Mouse (Mus musculus): ENCODE results near the gene Hectd2.

Gene Hectd2

DNA sequence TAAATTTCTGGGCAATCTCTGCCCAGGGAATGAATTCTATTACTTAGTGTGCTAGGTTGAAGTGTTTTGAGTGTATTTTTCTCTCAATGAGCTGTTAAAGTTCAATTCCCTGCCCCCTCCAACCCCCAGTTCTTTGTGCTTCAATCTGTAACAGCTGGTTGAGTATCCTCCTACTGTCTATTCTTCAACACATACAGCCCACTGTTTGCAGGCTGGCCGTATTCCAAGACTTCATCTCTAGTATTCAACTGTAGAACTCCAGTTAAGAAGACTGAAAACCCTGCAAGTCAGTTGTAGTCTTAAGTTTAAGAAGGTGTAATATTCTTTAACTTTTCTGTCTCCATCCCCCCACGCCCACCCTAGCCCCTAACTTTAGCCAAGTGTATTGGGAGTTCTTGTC lies 10.0 kb downstream of the Hectd2 start:
- DNase-seq (ENCODE audit: low read depth, low spot score): no peak

DNA sequence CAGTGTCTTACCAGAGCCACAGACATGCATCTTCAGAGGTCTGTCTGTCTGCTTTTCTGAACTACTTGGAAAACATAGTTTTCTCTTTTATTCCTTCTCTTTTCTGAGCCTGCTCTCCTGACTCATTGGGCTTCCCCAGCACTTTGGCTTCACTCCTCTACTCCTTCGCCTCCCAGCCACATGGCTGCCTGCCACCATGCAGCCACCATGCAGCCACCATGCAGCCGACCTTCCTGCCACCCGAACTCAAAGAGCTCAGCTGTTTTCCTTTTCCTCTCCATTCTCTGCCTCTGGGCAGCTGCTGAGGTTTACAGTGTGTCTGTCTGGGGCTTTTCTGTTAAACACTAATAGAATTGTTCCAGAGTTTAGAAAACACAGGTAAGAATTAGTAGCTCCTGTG lies 19.5 kb downstream of the Hectd2 start:
- no peak for DNase-seq (ENCODE audit: low read depth, low spot score)

DNA sequence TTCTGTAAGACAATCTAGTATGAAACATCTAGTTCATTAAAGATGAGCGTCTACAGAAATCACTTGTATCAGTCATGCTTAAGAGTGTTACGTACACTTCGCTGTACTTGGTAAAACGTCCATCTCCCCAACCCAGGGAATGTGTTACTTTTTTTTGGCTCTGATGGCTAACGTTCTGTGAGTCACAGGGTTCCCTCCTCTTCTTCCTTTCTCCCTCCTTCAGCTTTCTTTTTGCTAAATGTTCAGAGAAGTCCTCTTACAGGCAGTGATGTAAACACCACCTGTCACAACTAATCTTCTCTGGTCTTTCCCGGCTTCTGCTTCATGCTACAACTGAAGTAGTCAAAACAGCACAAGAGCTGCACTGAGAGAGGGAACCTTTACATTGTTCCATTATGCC lies 20.7 kb downstream of the Hectd2 start:
- DNase-seq (ENCODE audit: low read depth, low spot score): no peak

DNA sequence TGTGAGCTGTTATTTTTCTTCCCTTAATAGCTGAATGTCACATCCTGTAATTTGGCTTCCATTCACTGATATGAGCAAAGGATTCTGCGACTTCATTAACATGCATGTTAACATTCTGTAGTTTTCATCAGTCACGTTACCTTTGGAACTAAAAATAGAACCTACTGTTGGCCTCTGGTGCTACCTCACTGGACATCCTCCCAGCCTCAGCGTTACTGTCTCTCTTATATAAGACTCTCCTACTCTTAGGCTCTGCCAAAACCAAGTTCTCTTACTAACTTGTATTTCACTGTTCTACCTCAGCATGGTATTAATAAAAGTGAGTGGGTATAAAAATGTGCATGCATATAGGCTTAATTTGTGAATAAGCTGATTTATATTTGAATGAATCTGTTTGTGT lies 26.4 kb downstream of the Hectd2 start:
- DNase-seq (ENCODE audit: low read depth, low spot score): no peak

DNA sequence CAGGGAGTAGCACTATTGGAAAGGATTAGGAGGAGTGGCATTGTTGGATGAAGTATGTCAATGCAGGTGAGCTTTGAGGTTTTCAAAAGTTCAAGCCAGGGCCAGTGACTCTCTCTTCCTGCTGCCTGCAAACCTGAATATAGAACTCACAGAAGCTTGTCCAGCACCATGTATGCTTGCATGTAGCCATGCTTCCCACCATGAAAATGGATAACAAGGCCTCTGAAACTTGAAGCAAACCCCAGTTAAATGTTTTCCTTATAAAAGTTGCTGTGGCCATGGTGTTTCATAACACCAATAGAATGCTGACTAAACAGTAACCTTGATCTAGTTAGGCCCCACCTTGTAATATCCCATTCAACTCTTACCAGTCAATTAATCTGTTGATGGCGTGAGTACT lies 27.7 kb downstream of the Hectd2 start:
- no peak for DNase-seq (ENCODE audit: low read depth, low spot score)

DNA sequence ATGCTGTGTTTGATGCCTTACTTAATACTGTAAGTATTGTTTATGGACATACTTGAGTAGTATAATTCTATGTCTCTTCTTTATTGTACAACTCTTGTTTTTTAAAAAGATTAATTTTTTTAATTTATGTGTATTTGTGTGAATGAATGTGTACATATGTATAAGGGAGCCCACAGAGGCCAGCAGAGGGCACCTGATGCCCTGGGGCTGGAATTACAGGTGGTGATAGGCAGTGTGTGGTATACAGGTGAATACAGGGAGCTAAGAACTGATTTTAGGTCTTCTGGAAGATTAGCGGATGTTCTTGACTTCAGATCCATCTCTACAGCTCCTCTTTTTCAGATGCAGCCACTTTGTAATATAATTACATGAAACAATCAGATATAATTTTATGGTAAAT lies 31.1 kb downstream of the Hectd2 start:
- no peak for DNase-seq (ENCODE audit: low read depth, low spot score)

DNA sequence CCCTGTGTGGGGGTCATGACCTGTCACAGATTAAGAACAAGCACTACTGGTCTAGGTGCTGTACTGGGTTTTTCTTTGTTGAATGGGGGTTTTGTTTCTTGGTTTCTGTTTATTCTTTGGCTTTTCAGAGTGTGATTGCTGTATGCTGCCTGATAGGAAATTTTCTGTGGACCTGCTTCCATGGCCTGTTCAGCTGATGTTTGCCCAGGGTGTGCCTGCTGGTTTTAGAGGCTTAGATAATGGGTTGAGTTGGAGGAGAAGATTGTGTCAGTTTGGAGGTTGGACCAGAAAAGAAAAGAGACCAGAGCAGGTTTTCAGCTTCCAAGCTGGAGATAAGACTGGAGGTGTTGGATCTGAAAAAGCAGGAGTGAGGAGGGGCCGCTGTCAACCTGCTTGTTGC lies 40.0 kb downstream of the Hectd2 start:
- no peak for DNase-seq (ENCODE audit: low read depth, low spot score)

DNA sequence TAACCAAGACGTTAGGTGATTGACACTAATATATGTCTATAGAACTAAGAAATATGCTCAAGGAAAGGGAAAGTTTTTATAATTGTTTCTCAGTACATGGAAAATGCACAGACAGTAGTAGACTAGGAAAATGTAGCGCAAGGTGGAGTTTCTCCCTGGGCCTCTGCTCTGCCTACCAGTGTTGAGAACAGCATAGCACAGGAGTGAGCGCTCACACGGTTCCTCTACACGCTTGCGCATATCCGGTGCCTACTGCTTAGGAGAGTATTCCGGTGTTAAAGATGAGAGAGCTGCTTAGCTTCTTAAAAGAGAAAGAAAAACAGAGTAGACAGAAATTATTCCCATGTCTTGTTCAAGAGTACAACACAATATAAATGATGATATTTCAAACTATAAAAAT lies 47.4 kb downstream of the Hectd2 start:
- DNase-seq (ENCODE audit: low read depth, low spot score): no peak

DNA sequence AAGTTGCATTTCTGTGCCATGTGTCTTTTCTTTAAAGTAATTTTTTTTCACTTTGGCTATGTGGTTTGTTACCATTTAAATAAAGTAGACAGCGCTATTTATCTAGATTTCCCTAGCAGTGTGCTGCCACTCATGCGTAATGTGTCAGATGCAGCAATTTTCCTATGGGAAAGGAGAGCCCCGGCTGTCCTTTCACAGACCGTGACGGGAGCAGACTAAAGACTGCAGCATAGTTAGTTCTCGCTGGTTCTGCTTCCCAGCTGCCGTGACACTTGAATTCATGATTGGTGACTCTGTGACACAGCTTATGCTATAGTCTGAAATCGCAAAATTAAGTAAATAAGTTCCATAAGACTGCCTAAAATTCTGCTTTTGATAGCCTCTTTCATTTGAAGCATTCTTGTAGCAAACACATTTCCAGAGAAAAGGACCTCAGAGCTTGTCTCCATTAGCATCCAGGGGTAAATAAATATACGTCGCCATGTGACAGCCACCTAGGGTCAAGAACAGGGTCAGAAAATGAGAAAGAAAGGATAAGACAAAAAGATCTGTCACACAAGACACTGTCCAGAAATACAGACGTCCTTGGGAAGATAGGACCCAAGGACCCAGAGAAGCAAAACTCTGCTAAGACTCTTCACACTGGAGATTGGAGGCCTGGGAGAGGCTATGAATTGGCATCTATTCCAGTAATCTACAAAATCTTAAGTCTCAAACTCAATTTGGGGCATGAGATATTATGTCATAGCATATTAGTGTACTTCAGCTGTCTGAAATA lies 48.3 kb downstream of the Hectd2 start:
- no peak for DNase-seq (ENCODE audit: low read depth, low spot score)

DNA sequence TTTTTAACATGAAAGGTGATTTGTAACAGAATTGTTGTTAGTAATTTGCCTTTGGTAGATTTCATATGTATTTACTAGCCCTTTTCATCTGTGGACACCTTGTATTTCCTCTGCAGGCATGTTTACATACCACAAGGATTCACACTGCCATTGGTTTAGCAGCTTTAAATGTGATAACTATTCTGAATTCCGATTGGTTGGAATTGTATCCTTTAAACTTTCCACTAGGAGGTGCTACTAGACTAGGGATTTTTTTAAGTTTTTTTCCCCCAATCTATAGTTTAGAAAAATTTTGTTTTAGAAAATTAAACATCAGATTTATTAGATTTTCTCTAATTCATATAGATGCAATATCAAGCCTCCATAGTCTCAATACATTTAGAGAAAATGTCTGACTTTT lies 51.8 kb downstream of the Hectd2 start:
- peak; percentile 3 for DNase-seq (ENCODE audit: low read depth, low spot score)

DNA sequence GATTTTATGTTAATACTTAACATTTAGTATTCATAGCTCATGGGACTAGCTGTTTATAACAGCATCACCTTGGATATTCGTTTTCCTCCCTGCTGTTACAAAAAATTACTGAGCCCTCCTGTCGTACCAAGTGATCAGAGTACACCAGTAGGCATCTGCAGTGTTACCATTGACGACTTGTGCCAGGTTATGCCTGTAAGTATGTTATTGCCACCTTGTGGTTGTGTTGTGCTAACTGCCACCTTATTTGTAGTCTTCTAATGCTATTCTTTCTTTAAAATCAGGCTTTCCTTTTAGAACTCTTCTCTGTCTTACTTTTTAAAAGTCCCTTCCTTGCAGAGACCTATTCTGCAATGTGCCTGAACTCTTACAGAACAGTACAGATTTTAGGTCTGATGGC lies 54.8 kb downstream of the Hectd2 start:
- DNase-seq (ENCODE audit: low read depth, low spot score): no peak

DNA sequence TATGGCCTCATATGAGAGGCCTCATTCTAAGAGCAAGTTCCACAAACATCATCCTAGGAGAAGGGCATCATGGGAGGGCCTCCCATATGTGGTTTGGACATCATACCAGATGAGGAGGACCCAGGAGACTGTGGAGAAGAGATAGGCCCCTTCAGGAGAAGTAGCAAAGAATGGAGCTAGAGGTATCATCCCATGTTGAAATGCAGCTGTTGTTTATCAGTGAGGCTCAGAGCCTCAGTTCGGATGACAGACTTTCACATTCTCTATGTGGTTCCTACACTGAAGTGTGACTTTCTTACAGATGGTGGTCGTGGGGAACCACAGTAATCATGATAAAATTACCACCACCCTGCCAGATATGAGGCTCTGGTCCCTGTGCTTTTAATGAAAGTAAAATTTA lies 55.9 kb downstream of the Hectd2 start:
- DNase-seq (ENCODE audit: low read depth, low spot score): no peak

DNA sequence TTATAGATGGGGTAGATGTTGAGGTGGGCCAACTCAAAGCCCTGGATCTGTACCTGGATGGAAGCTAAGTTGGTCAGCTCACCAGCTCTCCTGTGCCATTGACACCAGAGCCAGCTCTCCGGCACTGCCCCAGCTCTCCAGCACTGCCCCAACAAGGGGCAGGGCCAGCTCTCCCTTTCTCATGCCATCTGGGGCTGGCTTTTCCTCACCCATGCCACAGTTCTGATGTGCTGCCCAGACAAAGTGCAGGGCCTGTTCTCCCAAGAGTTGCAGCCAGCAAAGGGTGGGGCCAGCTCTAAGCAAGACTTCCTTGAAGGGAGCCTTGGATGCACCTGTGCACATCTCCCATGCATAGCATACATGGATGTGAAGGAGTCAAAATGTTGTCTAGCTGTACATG lies 71.5 kb downstream of the Hectd2 start:
- DNase-seq (ENCODE audit: low read depth, low spot score): no peak

DNA sequence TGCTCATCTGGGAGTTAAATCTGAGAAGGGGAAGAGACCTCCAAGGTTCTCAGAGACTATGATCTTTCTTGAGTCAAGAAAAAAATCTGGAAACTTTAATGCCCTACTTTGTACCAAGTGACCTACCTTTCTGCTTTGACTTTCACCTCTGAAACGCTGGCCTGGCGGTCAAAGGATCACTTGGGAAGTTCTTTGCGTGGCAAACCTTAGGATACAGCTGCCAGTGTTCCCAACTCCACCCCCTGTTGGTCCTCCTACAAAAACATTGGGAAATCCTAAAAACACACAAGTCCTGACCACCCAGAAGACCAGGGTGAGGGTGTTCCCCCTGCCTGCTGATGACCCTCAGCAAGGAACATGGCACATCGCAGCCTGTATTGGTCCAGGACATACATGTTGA lies 72.4 kb downstream of the Hectd2 start:
- no peak for DNase-seq (ENCODE audit: low read depth, low spot score)

DNA sequence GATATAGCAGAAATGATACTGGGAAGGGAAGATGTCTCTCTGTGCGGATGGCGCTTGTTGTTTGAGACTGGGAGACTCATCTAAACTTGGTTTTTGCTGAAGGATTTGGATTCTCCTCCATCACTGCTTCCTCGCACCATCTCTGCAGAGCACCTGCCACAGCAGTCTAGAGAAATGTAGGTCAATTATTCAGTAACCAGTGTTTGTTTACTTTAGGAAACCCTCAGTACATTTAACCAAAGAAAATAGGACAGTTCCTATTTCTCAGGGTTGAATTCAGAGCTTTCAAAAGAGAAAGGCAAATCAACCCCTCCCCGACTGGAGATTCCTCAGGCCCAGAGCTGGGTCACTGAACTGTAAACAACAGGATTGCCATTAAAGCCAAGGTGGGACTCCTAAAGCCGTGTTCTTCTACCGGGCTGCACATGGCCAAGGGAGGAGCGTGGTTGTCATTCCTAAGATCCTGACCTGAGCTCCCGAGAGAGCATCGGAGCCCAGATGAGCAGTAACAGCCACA lies 75.0 kb downstream of the Hectd2 start:
- DNase-seq (ENCODE audit: low read depth, low spot score): no peak

DNA sequence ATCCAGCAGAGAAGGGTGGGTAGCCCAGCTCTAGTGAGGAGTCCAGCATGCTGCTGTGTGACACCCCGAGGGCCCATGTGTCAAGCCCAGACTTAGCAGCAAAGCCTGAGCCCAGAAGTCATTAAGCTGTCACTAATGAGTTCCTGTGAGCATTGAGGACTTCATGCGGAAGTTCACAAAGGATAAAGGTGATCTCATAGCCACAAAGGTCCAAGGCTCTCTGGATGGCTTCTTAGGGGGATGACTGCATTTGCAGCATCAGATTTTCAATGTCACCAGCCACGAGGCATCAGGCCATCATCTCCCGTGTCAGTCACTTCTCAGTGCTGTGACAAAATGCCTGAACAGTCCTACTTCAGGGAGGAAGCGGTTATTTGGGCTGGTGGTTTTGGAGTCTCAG lies 75.9 kb downstream of the Hectd2 start:
- DNase-seq (ENCODE audit: low read depth, low spot score): no peak

DNA sequence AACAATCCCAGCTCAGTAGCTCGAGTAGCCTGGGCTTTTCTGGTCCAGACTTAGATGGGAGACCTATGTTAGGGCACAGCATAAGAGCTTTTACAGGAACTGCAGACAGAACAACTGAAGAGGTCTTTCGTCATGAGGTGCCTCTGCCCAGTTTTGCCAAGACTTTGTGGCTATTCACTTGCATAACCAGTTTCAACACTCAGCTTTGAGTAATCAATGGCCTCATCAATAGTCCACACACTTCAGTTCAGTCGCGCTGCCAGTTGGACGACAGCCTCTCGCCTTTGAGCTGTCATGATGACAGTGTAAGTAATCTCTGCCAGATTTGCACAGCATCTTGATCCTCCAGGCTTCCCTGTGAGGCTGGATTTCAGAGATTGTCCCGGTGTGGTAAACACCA lies 80.3 kb downstream of the Hectd2 start:
- no peak for DNase-seq (ENCODE audit: low read depth, low spot score)

DNA sequence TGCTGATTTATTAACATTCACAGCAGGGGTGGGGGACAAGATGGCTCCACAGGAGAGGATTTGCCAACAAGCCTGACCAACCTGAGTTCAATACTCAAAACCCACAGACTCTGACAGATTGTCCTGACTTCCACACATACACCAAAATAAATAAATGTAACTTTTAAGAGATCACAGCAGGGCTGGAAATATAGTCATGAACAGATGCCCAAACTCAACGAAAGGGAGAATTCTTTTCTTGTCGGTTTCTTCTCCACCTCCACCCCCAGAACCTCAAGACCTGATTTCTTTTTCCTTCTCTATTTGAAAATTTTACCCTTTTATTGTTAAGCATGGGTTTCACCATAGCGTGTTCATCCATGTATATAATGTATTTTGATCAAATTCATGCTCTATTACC lies 82.8 kb downstream of the Hectd2 start:
- no peak for DNase-seq (ENCODE audit: low read depth, low spot score)

DNA sequence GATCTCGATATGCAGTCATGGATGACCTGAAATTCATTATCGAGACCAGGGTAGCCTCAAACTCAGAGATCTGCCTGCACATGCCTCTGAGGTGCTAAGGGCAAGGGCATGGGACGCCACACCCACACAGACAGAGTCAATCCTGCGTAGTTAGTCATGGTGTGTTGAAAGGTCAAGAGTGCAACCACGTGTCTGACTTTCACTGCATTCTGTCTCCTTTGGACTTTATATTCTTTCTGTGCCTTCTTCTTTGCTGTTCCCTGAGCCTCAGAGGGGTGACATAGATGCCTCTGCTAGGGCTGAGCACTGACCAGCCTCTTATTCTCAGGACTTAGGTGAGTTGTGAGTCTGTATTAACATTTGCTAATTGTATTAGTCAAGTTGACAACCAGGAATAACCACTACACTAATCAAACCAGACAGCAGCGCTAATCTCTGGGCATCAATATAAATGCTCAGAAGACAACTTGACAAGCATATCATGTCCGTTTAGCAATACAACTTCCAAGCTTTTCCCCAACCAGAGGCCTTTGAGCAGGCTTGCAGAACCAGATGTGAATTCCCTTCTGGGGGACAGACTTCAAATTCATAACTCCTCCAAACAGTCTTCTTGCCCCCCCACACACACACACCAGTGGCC lies 83.6 kb downstream of the Hectd2 start:
- DNase-seq (ENCODE audit: low read depth, low spot score): no peak

DNA sequence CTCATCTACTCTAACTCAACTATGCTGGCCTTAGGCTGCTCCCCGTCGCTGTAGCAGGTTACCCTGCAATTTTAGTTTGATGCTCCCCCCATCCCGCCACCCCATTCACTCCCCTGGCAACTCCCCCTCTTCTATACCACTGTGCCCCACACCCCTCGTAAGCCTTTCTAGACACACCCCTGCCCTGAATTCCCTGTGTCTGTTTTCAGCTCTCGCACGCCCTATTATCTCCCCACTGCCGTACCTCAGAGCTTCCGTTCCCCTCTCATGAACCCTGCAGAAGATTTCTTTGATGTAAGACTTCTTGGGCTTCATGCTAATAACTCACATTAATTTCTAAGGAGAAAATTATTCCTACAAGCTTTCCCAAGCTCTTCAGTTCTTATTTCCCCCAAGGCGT lies 84.6 kb downstream of the Hectd2 start:
- DNase-seq (ENCODE audit: low read depth, low spot score): no peak

DNA sequence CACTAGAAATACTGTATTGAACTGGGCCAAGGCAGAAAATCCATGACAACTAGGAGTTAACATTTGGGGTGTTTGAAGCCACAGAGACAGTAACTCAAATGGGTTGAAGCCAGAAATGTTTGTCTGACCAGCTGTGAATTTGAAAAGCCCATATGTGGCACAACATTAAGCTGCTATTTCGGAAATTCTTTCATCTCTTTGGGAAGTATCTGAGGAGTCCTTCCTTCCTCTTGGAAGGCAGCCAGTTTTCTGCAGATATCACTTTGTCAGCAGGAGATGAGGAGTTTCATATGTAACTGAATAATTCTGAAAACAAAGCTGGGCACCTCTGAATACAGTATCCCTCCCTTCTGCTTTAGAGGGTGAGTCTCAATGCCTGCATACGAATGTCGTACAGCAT lies 86.7 kb downstream of the Hectd2 start:
- DNase-seq (ENCODE audit: low read depth, low spot score): no peak

DNA sequence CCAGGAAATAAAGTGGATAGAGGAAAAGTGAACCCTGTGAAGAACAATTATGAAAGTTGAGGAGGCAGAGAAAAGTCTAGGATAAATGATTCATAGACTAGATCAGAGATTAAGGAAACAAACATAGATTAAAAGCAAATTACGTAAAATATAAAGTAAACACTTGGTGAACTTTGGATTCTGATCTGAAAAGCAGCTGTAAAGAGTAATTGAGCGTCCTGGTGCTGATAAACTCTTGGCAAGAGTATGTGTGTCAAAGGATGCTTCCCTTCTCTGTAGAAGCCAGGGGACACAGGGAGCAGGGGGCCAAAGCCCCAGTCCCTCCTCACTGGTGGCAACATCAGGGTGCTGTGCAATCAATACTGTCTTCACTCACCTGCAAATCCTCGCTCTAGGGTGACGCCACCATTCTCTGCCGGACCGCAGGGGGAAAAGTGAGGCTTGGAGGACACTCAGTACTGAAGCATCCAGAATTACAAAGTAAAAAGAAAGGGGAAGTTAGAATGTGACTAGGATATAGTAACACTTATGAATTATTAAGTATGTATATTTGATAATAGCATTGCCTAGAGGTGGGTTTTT lies 91.0 kb downstream of the Hectd2 start:
- DNase-seq (ENCODE audit: low read depth, low spot score): no peak

All from forelimb bud, embryonic 11.5 days (tissue).